Mouse (Mus musculus): ENCODE measurements around the gene Zmynd8.

- TF ChIP-seq CTCF (conservative IDR thresholded peaks at IDR 0.05; ENCODE audit: insufficient read depth, insufficient read length, low read depth, low read length) (no peak), POLR2A (IDR thresholded peaks at IDR 0.05; ENCODE audit: low read depth, low read length) (no peak)
Measured at GRCm38 (mm10) chr2:165785312-165786036, 113.3 kb downstream of the Zmynd8 start.
